In genomic region chr1:82180427-82180826, GRCm38 (mm10) we compare ENCODE assay signal across 15 mouse cellular contexts. TPM values are rescaled to one million over a fixed set of nuclear protein-coding genes. Genes with fewer than 3 reads are reported as not detected.
"Had no signal": no experiment of that assay in that cellular context is flagged by ENCODE, and none has a peak within 500 bp of the region (broad histone marks: within the 10 kb centered on the region; RNA-seq: fewer than 3 reads in every experiment).

No protein-coding gene starts in this region.

- H3K36me3 ChIP-seq: limb, embryonic 13.5 days; midbrain, embryonic 12.5 days; neural tube, embryonic 13.5 days had no signal

- H3K9me3 ChIP-seq: limb, embryonic 13.5 days; midbrain, embryonic 12.5 days; neural tube, embryonic 13.5 days had no signal

- H3K27ac ChIP-seq: limb, embryonic 13.5 days; midbrain, embryonic 12.5 days; neural tube, embryonic 13.5 days had no signal

- ATAC-seq: intestine, postnatal 0 days; midbrain, embryonic 16.5 days had no signal

- DNase-seq: kidney, adult 8-10 months; kidney, postnatal 25 days; lung, adult 18-20 months; right cerebral cortex, adult 18-20 months; right cerebral cortex, postnatal 25 days had no signal

- H3K4me2 ChIP-seq: limb, embryonic 13.5 days; midbrain, embryonic 12.5 days; neural tube, embryonic 13.5 days had no signal

- H3K4me3 ChIP-seq: limb, embryonic 13.5 days; midbrain, embryonic 12.5 days; neural tube, embryonic 13.5 days had no signal

- H3K4me1 ChIP-seq: limb, embryonic 13.5 days; midbrain, embryonic 12.5 days; neural tube, embryonic 13.5 days had no signal

- H3K9ac ChIP-seq: limb, embryonic 13.5 days; midbrain, embryonic 12.5 days; neural tube, embryonic 13.5 days had no signal

- H3K27me3 ChIP-seq: limb, embryonic 13.5 days; midbrain, embryonic 12.5 days; neural tube, embryonic 13.5 days had no signal

RNA-seq across cellular contexts. Expression of gene Gm9747, which starts 52.5 kb away (rescaled TPM):
- total RNA-seq: layer of hippocampus, postnatal 25 days; left cerebral cortex, adult 8-10 months; left cerebral cortex, postnatal 36 days; megakaryocyte-erythroid progenitor cell, adult 5-6 weeks had no signal
- polyA plus RNA-seq: small intestine, adult 2 months had no signal
